31 mouse cellular contexts compared by ENCODE assay signal in the genomic region with DNA sequence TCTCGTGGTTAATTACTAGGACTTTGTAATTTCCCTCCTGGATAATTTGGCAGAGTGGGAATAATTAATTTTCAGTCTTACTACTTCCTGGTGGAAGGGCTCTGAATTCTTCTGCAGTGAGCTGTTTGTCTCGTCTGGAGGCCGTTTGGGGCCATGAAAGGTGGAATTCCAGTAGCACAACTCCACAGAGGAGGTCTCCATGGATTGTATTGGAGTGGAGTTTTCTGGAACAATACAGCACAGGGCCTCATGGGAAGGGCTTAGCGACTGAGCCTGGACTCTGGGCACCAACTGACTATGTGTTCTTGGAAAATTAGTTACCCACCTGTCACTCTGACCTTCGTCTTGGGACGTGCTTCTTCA.
A peak's percentile ranks its signal among the peaks of the same experiment; 100 is the strongest.
DNase-seq lines count a peak whose midpoint lies in the region; ATAC-seq lines count a peak whose summit lies in the region.
"Had no signal": no experiment of that assay in that cellular context is flagged by ENCODE, and none has a peak within 500 bp of the region (broad histone marks: within the 10 kb centered on the region; RNA-seq: fewer than 3 reads in every experiment).

No protein-coding gene starts in this region.

- no peak overlapping the region for H3K9ac ChIP-seq in heart, embryonic 11.5 days (ENCODE audit: low read depth, low read length)
- H3K9ac ChIP-seq in midbrain, embryonic 12.5 days (replicated peaks), result no peak overlapping the region
- H3K9ac ChIP-seq in midbrain, embryonic 16.5 days (ENCODE audit: low read depth, low read length), result no peak overlapping the region
- no peak overlapping the region for H3K9ac ChIP-seq in intestine, embryonic 16.5 days (ENCODE audit: low read depth, low read length)
- no peak overlapping the region for H3K9ac ChIP-seq in forebrain, embryonic 12.5 days
- H3K9ac ChIP-seq: embryonic facial prominence, embryonic 13.5 days; forebrain, postnatal 0 days; heart, embryonic 12.5 days; hindbrain, embryonic 15.5 days; kidney, embryonic 15.5 days; limb, embryonic 12.5 days; liver, embryonic 15.5 days; lung, embryonic 14.5 days had no signal

- no peaks in the 10 kb centered on the region for H3K36me3 ChIP-seq in heart, embryonic 11.5 days (ENCODE audit: control insufficient read depth, insufficient read depth, low read length)
- H3K36me3 ChIP-seq in midbrain, embryonic 12.5 days, result no peaks in the 10 kb centered on the region
- no peaks in the 10 kb centered on the region for H3K36me3 ChIP-seq in midbrain, embryonic 16.5 days (ENCODE audit: control insufficient read depth, insufficient read depth, low read length)
- no peaks in the 10 kb centered on the region for H3K36me3 ChIP-seq in intestine, embryonic 16.5 days (ENCODE audit: control insufficient read depth, insufficient read depth, low read length)
- H3K36me3 ChIP-seq in forebrain, embryonic 12.5 days (replicated peaks), result no peaks in the 10 kb centered on the region
- H3K36me3 ChIP-seq: embryonic facial prominence, embryonic 13.5 days; heart, embryonic 12.5 days; hindbrain, embryonic 15.5 days; kidney, embryonic 15.5 days; limb, embryonic 12.5 days; liver, embryonic 15.5 days had no signal

- H3K4me1 ChIP-seq in heart, embryonic 11.5 days (ENCODE audit: control insufficient read depth, insufficient read depth, low read length), result 0 out of 2 replicates have a peak, but pooled peaks cover 2% of the 10 kb centered on the region
- peaks cover 14% of the 10 kb centered on the region; the same call in 1 of the 2 replicates for H3K4me1 ChIP-seq in midbrain, embryonic 12.5 days
- H3K4me1 ChIP-seq in midbrain, embryonic 16.5 days (ENCODE audit: control insufficient read depth, insufficient read depth, low read length), result peaks cover 7% of the 10 kb centered on the region
- peaks cover 9% of the 10 kb centered on the region for H3K4me1 ChIP-seq in intestine, embryonic 16.5 days (ENCODE audit: control insufficient read depth, insufficient read depth, low read length)
- peaks cover 17% of the 10 kb centered on the region for H3K4me1 ChIP-seq in forebrain, embryonic 12.5 days
- H3K4me1 ChIP-seq: embryonic facial prominence, embryonic 13.5 days; kidney, embryonic 15.5 days; limb, embryonic 12.5 days had no signal

- no peak overlapping the region for H3K4me3 ChIP-seq in heart, embryonic 11.5 days (ENCODE audit: low read depth, low read length)
- H3K4me3 ChIP-seq in midbrain, embryonic 12.5 days, result no peak overlapping the region
- H3K4me3 ChIP-seq in midbrain, embryonic 16.5 days (ENCODE audit: low read depth, low read length), result no peak overlapping the region
- H3K4me3 ChIP-seq in intestine, embryonic 16.5 days (ENCODE audit: low read length), result no peak overlapping the region
- H3K4me3 ChIP-seq in forebrain, embryonic 12.5 days (replicated peaks), result no peak overlapping the region
- H3K4me3 ChIP-seq: embryonic facial prominence, embryonic 13.5 days; erythroblast, embryonic 14.5 days; heart, embryonic 12.5 days; hindbrain, embryonic 15.5 days; kidney, embryonic 15.5 days; layer of hippocampus, adult 2 months; left cerebral cortex, adult 2 months; limb, embryonic 12.5 days; liver, embryonic 15.5 days; myocyte had no signal

- ATAC-seq in heart, embryonic 11.5 days (replicated peaks; ENCODE audit: insufficient number of reproducible peaks, low FRiP score, low TSS enrichment), result no peak
- ATAC-seq in midbrain, embryonic 12.5 days (ENCODE audit: low FRiP score, low read depth), result no peak
- no peak for ATAC-seq in midbrain, embryonic 16.5 days
- peak; percentile 70 for ATAC-seq in intestine, embryonic 16.5 days
- ATAC-seq in forebrain, embryonic 12.5 days (ENCODE audit: low FRiP score), result no peak
- ATAC-seq: CD4-positive, CD25-positive, alpha-beta regulatory T cell, adult 4 months; forebrain, postnatal 0 days; inflammation-experienced regulatory T-cells, adult 6 months had no signal

- no peak overlapping the region for H3K4me2 ChIP-seq in heart, embryonic 11.5 days
- no peak overlapping the region for H3K4me2 ChIP-seq in midbrain, embryonic 12.5 days (replicated peaks)
- H3K4me2 ChIP-seq in midbrain, embryonic 16.5 days (ENCODE audit: low read length), result no peak overlapping the region
- H3K4me2 ChIP-seq in intestine, embryonic 16.5 days (ENCODE audit: low read depth, low read length), result no peak overlapping the region
- H3K4me2 ChIP-seq in forebrain, embryonic 12.5 days, result no peak overlapping the region
- H3K4me2 ChIP-seq: embryonic facial prominence, embryonic 13.5 days; heart, embryonic 12.5 days; hindbrain, embryonic 15.5 days; kidney, embryonic 15.5 days; limb, embryonic 12.5 days; liver, embryonic 15.5 days; lung, embryonic 14.5 days had no signal

- no peaks in the 10 kb centered on the region for H3K9me3 ChIP-seq in heart, embryonic 11.5 days (replicated peaks; ENCODE audit: control insufficient read depth, low read length)
- no peaks in the 10 kb centered on the region for H3K9me3 ChIP-seq in midbrain, embryonic 12.5 days
- no peaks in the 10 kb centered on the region for H3K9me3 ChIP-seq in midbrain, embryonic 16.5 days (replicated peaks; ENCODE audit: control insufficient read depth, low read length, poor library complexity, severe bottlenecking)
- H3K9me3 ChIP-seq in intestine, embryonic 16.5 days (ENCODE audit: control insufficient read depth, low read length), result no peaks in the 10 kb centered on the region; the same call in 1 of the 2 replicates
- H3K9me3 ChIP-seq in forebrain, embryonic 12.5 days, result no peaks in the 10 kb centered on the region
- H3K9me3 ChIP-seq: embryonic facial prominence, embryonic 13.5 days; heart, embryonic 12.5 days; hindbrain, embryonic 15.5 days; kidney, embryonic 15.5 days; limb, embryonic 12.5 days; liver, embryonic 15.5 days had no signal

- H3K27ac ChIP-seq in heart, embryonic 11.5 days (ENCODE audit: low read depth, low read length), result no peak overlapping the region
- peak overlapping the region; percentile 58 for H3K27ac ChIP-seq in midbrain, embryonic 12.5 days (replicated peaks)
- H3K27ac ChIP-seq in midbrain, embryonic 16.5 days (ENCODE audit: low read length), result no peak overlapping the region
- H3K27ac ChIP-seq in intestine, embryonic 16.5 days (ENCODE audit: low read length), result no peak overlapping the region
- H3K27ac ChIP-seq in forebrain, embryonic 12.5 days, result no peak overlapping the region
- H3K27ac ChIP-seq: embryonic facial prominence, embryonic 13.5 days; hindbrain, embryonic 15.5 days; kidney, embryonic 15.5 days; layer of hippocampus, adult 2 months; left cerebral cortex, adult 2 months; limb, embryonic 12.5 days; liver, embryonic 15.5 days had no signal

- H3K27me3 ChIP-seq in heart, embryonic 11.5 days (ENCODE audit: control insufficient read depth, insufficient read depth, low read length), result no peaks in the 10 kb centered on the region
- H3K27me3 ChIP-seq in midbrain, embryonic 12.5 days, result no peaks in the 10 kb centered on the region
- H3K27me3 ChIP-seq in midbrain, embryonic 16.5 days (ENCODE audit: control insufficient read depth, insufficient read depth, low read depth, low read length), result no peaks in the 10 kb centered on the region
- no peaks in the 10 kb centered on the region for H3K27me3 ChIP-seq in intestine, embryonic 16.5 days (replicated peaks; ENCODE audit: control insufficient read depth, insufficient read depth, low read length)
- no peaks in the 10 kb centered on the region for H3K27me3 ChIP-seq in forebrain, embryonic 12.5 days
- H3K27me3 ChIP-seq: embryonic facial prominence, embryonic 13.5 days; hindbrain, embryonic 15.5 days; kidney, embryonic 15.5 days; liver, embryonic 15.5 days had no signal

- DNase-seq in heart, adult 11 months, result peak; percentile 81
- DNase-seq in Muller cell, postnatal 12 days (ENCODE audit: inconsistent ontology term), result peak; percentile 93
- no peak for DNase-seq in cerebellum, adult 18-20 months
- DNase-seq: adrenal gland, adult 8-10 months; cerebellum, adult 9-10 months; embryo, embryonic 11 days; forebrain, postnatal 0 days; gastrocnemius, postnatal 25 days; heart, adult 18-20 months; heart, postnatal 4 days; lung, embryonic 14.5 days; lung, postnatal 14 days; right cerebral cortex, postnatal 14 days; thymus, postnatal 14 days had no signal

- 64% methylated on average over 6 of the region's 6 CpGs for WGBS in heart, embryonic 11.5 days (ENCODE audit: insufficient replicate concordance)
- WGBS in midbrain, embryonic 12.5 days, result 61% methylated on average over 6 of the region's 6 CpGs
- WGBS in midbrain, embryonic 16.5 days, result 60% methylated on average over 6 of the region's 6 CpGs
- 40% methylated on average over 6 of the region's 6 CpGs for WGBS in intestine, embryonic 16.5 days
- 62% methylated on average over 6 of the region's 6 CpGs for WGBS in forebrain, embryonic 12.5 days

Comparison
In these comparisons a context has a peak if more than half of its experiments do, and no peak if none do; other contexts are left out.
1. DNase-seq: peak in heart, adult 11 months (single experiment) and Muller cell, postnatal 12 days (single experiment); none in cerebellum, adult 18-20 months (0 of 2).